Mouse (Mus musculus) lung, postnatal 0 days (tissue): ENCODE results near the gene Uevld. TPM values are rescaled to one million over a fixed set of nuclear protein-coding genes. Genes with fewer than 3 reads are reported as not detected.
"Not testable (repeated sequence)": the region's sequence is repeated elsewhere in the genome, so short reads cannot be mapped to it uniquely, and the experiment has no call there.

Source experiments
- ATAC-seq: fragments of 200-750 bp; cut with Nextera tagmentation; 2 replicates; pipeline ENCODE4 v1.8.0; 2017; ENCODE audit warnings: moderate library complexity
- DNase-seq: peaks from one replicate; pipeline ENCODE4 v3.0.0-alpha.2; 2016; ENCODE audit warnings: low spot score
- H3K27ac ChIP-seq: fragments of 300-500 bp; sonication (generic); 2 replicates; pipeline ENCODE4 v1.5.1; 2014; ENCODE audit warnings: antibody characterized with exemption, mild to moderate bottlenecking, low read length, mixed read lengths
- H3K27me3 ChIP-seq: fragments of 300-500 bp; sonication (generic); replicated peaks from 2 replicates; pipeline ENCODE4 v1.6.1; 2014; ENCODE audit warnings: low read length, mixed read lengths; ENCODE audit not compliant: insufficient read depth
- H3K36me3 ChIP-seq: fragments of 300-500 bp; sonication (generic); 2 replicates; pipeline ENCODE4 v1.6.1; 2014; ENCODE audit warnings: low read length, mixed read lengths; ENCODE audit not compliant: insufficient read depth
- H3K4me1 ChIP-seq: fragments of 300-500 bp; sonication (generic); 2 replicates; pipeline ENCODE4 v1.6.1; 2014; ENCODE audit warnings: antibody characterized with exemption, low read depth, low read length, mixed read lengths; ENCODE audit not compliant: insufficient read depth
- H3K4me2 ChIP-seq: fragments of 300-500 bp; sonication (generic); replicated peaks from 2 replicates; pipeline ENCODE4 v1.6.1; 2014; ENCODE audit warnings: low read depth, mild to moderate bottlenecking, low read length, moderate library complexity, mixed read lengths
- H3K4me3 ChIP-seq: fragments of 300-500 bp; sonication (generic); 2 replicates; pipeline ENCODE4 v1.5.1; 2014; ENCODE audit warnings: low read depth, low read length
- H3K9ac ChIP-seq: fragments of 300-500 bp; sonication (generic); replicated peaks from 2 replicates; pipeline ENCODE4 v1.6.1; 2014; ENCODE audit warnings: low read depth, mild to moderate bottlenecking
- H3K9me3 ChIP-seq: fragments of 300-500 bp; sonication (generic); 2 replicates; pipeline ENCODE4 v1.6.1; 2016; ENCODE audit warnings: low read length, mixed read lengths
- CTCF ChIP-seq: IDR thresholded peaks from 2 replicates; pipeline ENCODE4 v1.5.1; 2016; ENCODE audit warnings: antibody characterized with exemption, mild to moderate bottlenecking
- EP300 ChIP-seq: IDR thresholded peaks from 2 replicates; pipeline ENCODE4 v1.6.1; 2016; ENCODE audit warnings: antibody characterized with exemption, mild to moderate bottlenecking, control low read depth
- WGBS: fragments of 180-500 bp; shearing (Covaris S2); extraction: QIAGEN DNeasy Blood & Tissue Kit; methylation state at CpG from one replicate; pipeline ENCODE4 v1.1.7; 2014; 5-methylcytosine and 5-hydroxymethylcytosine counted together
- polyA plus RNA-seq: library from polyadenylated mRNA; unstranded; fragments of >200 nt; fragmentation: Nextera tagmentation; extraction: Ambion mirVana; gene quantifications from 2 replicates; pipeline ENCODE4 v1.2.1, GENCODE M21; 2015

Gene Uevld
- polyA plus RNA-seq, 1 experiment from 2014 or later = 4.1 TPM

- H3K9ac ChIP-seq = no peak overlapping the region
- no peaks in the 10 kb centered on the region for H3K4me1 ChIP-seq
- no peak overlapping the region for H3K4me3 ChIP-seq
- no peak for TF ChIP-seq CTCF
- no peak for TF ChIP-seq EP300
- no peak for ATAC-seq
- no peak overlapping the region for H3K27ac ChIP-seq
- H3K4me2 ChIP-seq = no peak overlapping the region
- H3K9me3 ChIP-seq = no peaks in the 10 kb centered on the region
- 75% methylated on average over 3 of the region's 3 CpGs for WGBS
- H3K27me3 ChIP-seq = no peaks in the 10 kb centered on the region
- no peak for DNase-seq
- H3K36me3 ChIP-seq = peaks cover 44% of the 10 kb centered on the region
Observed at GRCm38 (mm10) chr7:46895511-46895910, 62.8 kb downstream of the Uevld start.

- DNase-seq (no peak), ATAC-seq (no peak)
- no peaks in the 10 kb centered on the region for H3K4me1 ChIP-seq
- H3K36me3 ChIP-seq = peaks cover 3% of the 10 kb centered on the region; the same call in 1 of the 2 replicates
- no peak for TF ChIP-seq CTCF
- TF ChIP-seq EP300 = no peak
- 68% methylated on average over 3 of the region's 3 CpGs for WGBS
- H3K4me2 ChIP-seq = no peak overlapping the region
- no peak overlapping the region for H3K27ac ChIP-seq
- H3K4me3 ChIP-seq = no peak overlapping the region
- no peaks in the 10 kb centered on the region for H3K9me3 ChIP-seq
- H3K9ac ChIP-seq = no peak overlapping the region
- H3K27me3 ChIP-seq = no peaks in the 10 kb centered on the region
Observed at GRCm38 (mm10) chr7:46883304-46883703, 75.0 kb downstream of the Uevld start.

GRCm38 (mm10) chr7:46881941-46882340, 76.4 kb downstream of the Uevld start:
- not testable (repeated sequence) for H3K9me3 ChIP-seq, H3K9ac ChIP-seq, H3K27ac ChIP-seq, H3K36me3 ChIP-seq, H3K4me3 ChIP-seq, H3K27me3 ChIP-seq, ATAC-seq, H3K4me2 ChIP-seq, H3K4me1 ChIP-seq, DNase-seq
- 81% methylated on average over 6 of the region's 8 CpGs for WGBS

GRCm38 (mm10) chr7:46880992-46881391, 77.3 kb downstream of the Uevld start:
- H3K4me3 ChIP-seq = no peak overlapping the region
- ATAC-seq = no peak
- no peak overlapping the region for H3K27ac ChIP-seq
- 76% methylated on average over 2 of the region's 2 CpGs for WGBS
- no peaks in the 10 kb centered on the region for H3K4me1 ChIP-seq
- H3K9me3 ChIP-seq = no peaks in the 10 kb centered on the region
- no peak overlapping the region for H3K9ac ChIP-seq
- H3K4me2 ChIP-seq = no peak overlapping the region
- TF ChIP-seq EP300 (no peak), CTCF (no peak)
- no peaks in the 10 kb centered on the region for H3K27me3 ChIP-seq
- no peak for DNase-seq
- no peaks in the 10 kb centered on the region for H3K36me3 ChIP-seq

- no peaks in the 10 kb centered on the region for H3K9me3 ChIP-seq
- no peak overlapping the region for H3K9ac ChIP-seq
- no peak overlapping the region for H3K27ac ChIP-seq
- no peak for DNase-seq
- TF ChIP-seq CTCF (no peak), EP300 (no peak)
- H3K4me3 ChIP-seq = no peak overlapping the region
- no peaks in the 10 kb centered on the region for H3K27me3 ChIP-seq
- H3K4me1 ChIP-seq = no peaks in the 10 kb centered on the region
- 93% methylated on average over 5 of the region's 5 CpGs for WGBS
- H3K36me3 ChIP-seq = no peaks in the 10 kb centered on the region
- H3K4me2 ChIP-seq = no peak overlapping the region
- ATAC-seq = no peak
Observed at GRCm38 (mm10) chr7:46879851-46880250, 78.5 kb downstream of the Uevld start.

GRCm38 (mm10) chr7:46877255-46877654, 81.1 kb downstream of the Uevld start:
- no peak overlapping the region for H3K27ac ChIP-seq
- no peak overlapping the region for H3K9ac ChIP-seq
- H3K4me2 ChIP-seq = no peak overlapping the region
- no peaks in the 10 kb centered on the region for H3K27me3 ChIP-seq
- ATAC-seq = no peak
- WGBS = 79% methylated on average over 6 of the region's 6 CpGs
- TF ChIP-seq CTCF (no peak), EP300 (no peak)
- no peak overlapping the region for H3K4me3 ChIP-seq
- DNase-seq = no peak
- no peaks in the 10 kb centered on the region for H3K9me3 ChIP-seq
- no peaks in the 10 kb centered on the region for H3K4me1 ChIP-seq
- H3K36me3 ChIP-seq = no peaks in the 10 kb centered on the region

- no peak for ATAC-seq
- WGBS = 60% methylated on average over 4 of the region's 4 CpGs
Observed at GRCm38 (mm10) chr7:46876841-46877240, 81.5 kb downstream of the Uevld start.

More at GRCm38 (mm10) chr7:46876841-46877240, 81.5 kb downstream of the Uevld start:
- TF ChIP-seq CTCF = no peak
- no peak for TF ChIP-seq EP300
- Histone ChIP-seq H3K27me3 (no peaks in the 10 kb centered on the region), H3K9ac (no peak overlapping the region), H3K4me3 (no peak overlapping the region), H3K9me3 (no peaks in the 10 kb centered on the region), H3K27ac (no peak overlapping the region), H3K36me3 (no peaks in the 10 kb centered on the region), H3K4me1 (no peaks in the 10 kb centered on the region), H3K4me2 (no peak overlapping the region)
- no peak for DNase-seq

Other genes with a start within 250 kb of the Uevld start
- gene Saal1, start 247.8 kb downstream of the Uevld start, polyA plus RNA-seq = 9.5 and 11.1 TPM in 2 replicates
- gene Saa3, start 242.8 kb downstream of the Uevld start, polyA plus RNA-seq = 34.2 and 98.7 TPM in 2 replicates
- gene Saa4, start 225.9 kb downstream of the Uevld start, polyA plus RNA-seq = not detected in 2 replicates
- 0.65 and 0.69 TPM in 2 replicates for gene Saa1, start 215.5 kb downstream of the Uevld start, polyA plus RNA-seq
- gene Saa2, start 206.7 kb downstream of the Uevld start, polyA plus RNA-seq = 1.0 TPM in 1 of 2 replicates, not detected in the other
- 12.7 and 13.7 TPM in 2 replicates for gene Hps5, start 162.5 kb downstream of the Uevld start, polyA plus RNA-seq
- gene Gtf2h1, start 162.4 kb downstream of the Uevld start, polyA plus RNA-seq = 29.1 and 30.6 TPM in 2 replicates
- gene Ldha, start 117.1 kb downstream of the Uevld start, polyA plus RNA-seq = 533 and 589 TPM in 2 replicates
- 0.11 TPM in 1 of 2 replicates, not detected in the other for gene Ldhc, start 97.3 kb downstream of the Uevld start, polyA plus RNA-seq
- gene Tsg101, start 38.6 kb downstream of the Uevld start, polyA plus RNA-seq = 134 and 150 TPM in 2 replicates
- gene Gm9999, start 25.1 kb upstream of the Uevld start, polyA plus RNA-seq = not detected in 2 replicates
- 13.1 and 14.9 TPM in 2 replicates for gene Spty2d1, start 49.9 kb upstream of the Uevld start, polyA plus RNA-seq
- gene Tmem86a, start 92.1 kb upstream of the Uevld start, polyA plus RNA-seq = 36.2 and 36.5 TPM in 2 replicates
- 1.2 and 1.7 TPM in 2 replicates for gene Ptpn5, start 175.2 kb upstream of the Uevld start, polyA plus RNA-seq
- gene Mrgpra6, start 246.4 kb upstream of the Uevld start, polyA plus RNA-seq = not detected in 2 replicates